Mouse (Mus musculus): ENCODE data around the gene Csrp3.

GRCm38 (mm10) chr7:48891029-48891428, 43.2 kb upstream of the Csrp3 start:
- TF ChIP-seq CTCF (IDR thresholded peaks at IDR 0.05; ENCODE audit: control insufficient read depth, insufficient read depth, low read length) (no peak), POLR2A (IDR thresholded peaks at IDR 0.05; ENCODE audit: borderline replicate concordance, control insufficient read depth, low read depth, low read length) (no peak)

Data from bone marrow, adult 2 months (tissue).